Mouse (Mus musculus) hindbrain, embryonic 16.5 days (tissue): ENCODE results near the gene Eps15. TPM values are rescaled to one million over a fixed set of nuclear protein-coding genes. Genes with fewer than 3 reads are reported as not detected.

Source experiments
- ATAC-seq: fragments of 200-750 bp; cut with Nextera tagmentation; 2 replicates; pipeline ENCODE4 v1.8.0; 2017; ENCODE audit warnings: moderate TSS enrichment, moderate library complexity
- H3K27ac ChIP-seq: fragments of 300-500 bp; sonication (generic); 2 replicates; pipeline ENCODE4 v1.5.1; 2014; ENCODE audit warnings: low read depth, mild to moderate bottlenecking, control low read depth, low read length, moderate library complexity
- H3K27me3 ChIP-seq: fragments of 300-500 bp; sonication (generic); replicated peaks from 2 replicates; pipeline ENCODE4 v1.6.1; 2014; ENCODE audit warnings: low read length; ENCODE audit not compliant: control insufficient read depth, insufficient read depth
- H3K36me3 ChIP-seq: fragments of 300-500 bp; sonication (generic); 2 replicates; pipeline ENCODE4 v1.6.1; 2014; ENCODE audit warnings: mild to moderate bottlenecking, low read length, moderate library complexity, mixed read lengths; ENCODE audit not compliant: control insufficient read depth, insufficient read depth
- H3K4me1 ChIP-seq: fragments of 300-500 bp; sonication (generic); 2 replicates; pipeline ENCODE4 v1.6.1; 2014; ENCODE audit warnings: low read depth, low read length; ENCODE audit not compliant: control insufficient read depth, insufficient read depth
- H3K4me2 ChIP-seq: fragments of 300-500 bp; sonication (generic); 2 replicates; pipeline ENCODE4 v1.6.1; 2014; ENCODE audit warnings: mild to moderate bottlenecking, low read length, control low read depth, moderate library complexity
- H3K4me3 ChIP-seq: fragments of 300-500 bp; sonication (generic); 2 replicates; pipeline ENCODE4 v1.5.1; 2014; ENCODE audit warnings: mild to moderate bottlenecking, low read length, control low read depth, moderate library complexity
- H3K9ac ChIP-seq: fragments of 300-500 bp; sonication (generic); 2 replicates; pipeline ENCODE4 v1.6.1; 2014; ENCODE audit warnings: low read depth, mild to moderate bottlenecking, control low read depth, low read length, moderate library complexity
- H3K9me3 ChIP-seq: fragments of 300-500 bp; sonication (generic); 2 replicates; pipeline ENCODE4 v1.6.1; 2014; ENCODE audit warnings: mild to moderate bottlenecking, low read length, moderate library complexity; ENCODE audit not compliant: control insufficient read depth
- WGBS: fragments of 180-500 bp; shearing (Covaris S2); extraction: QIAGEN DNeasy Blood & Tissue Kit; methylation state at CpG from one replicate; pipeline ENCODE4 v1.1.7; 2014; 5-methylcytosine and 5-hydroxymethylcytosine counted together
- polyA plus RNA-seq: library from polyadenylated mRNA; unstranded; fragments of >200 nt; fragmentation: Nextera tagmentation; extraction: Ambion mirVana; gene quantifications from 2 replicates; pipeline ENCODE4 v1.2.1, GENCODE M21; 2015

Gene Eps15
- polyA plus RNA-seq, 1 experiment from 2014 or later, result 65.5 TPM

DNA sequence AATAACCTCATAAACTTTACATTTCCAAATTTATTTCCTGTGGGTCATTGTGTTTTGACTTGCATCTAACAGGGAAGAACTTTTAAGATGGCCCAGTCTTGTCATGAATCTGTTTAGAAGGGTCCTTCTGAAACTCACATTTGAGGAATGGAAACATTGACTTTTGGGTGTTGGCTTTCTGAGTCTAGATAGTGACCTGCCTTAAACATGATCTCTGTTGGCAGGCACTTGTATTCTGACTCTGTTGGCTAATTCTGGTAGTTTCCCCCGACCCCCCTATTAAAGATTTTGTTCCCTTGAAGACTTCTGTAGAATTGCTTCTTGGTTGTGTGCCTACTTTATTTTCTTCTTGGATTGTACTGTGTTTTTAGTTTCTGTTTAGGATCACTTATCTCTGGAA, 1.9 kb downstream of the Eps15 start:
- ATAC-seq, result no peak
- Histone ChIP-seq H3K9ac (no peak overlapping the region), H3K4me3 (no peak overlapping the region; the same call in 1 of the 2 replicates), H3K4me2 (peak overlapping the region; percentile 62), H3K27ac (no peak overlapping the region), H3K4me1 (peaks cover 3% of the 10 kb centered on the region), H3K36me3 (no peaks in the 10 kb centered on the region), H3K27me3 (no peaks in the 10 kb centered on the region), H3K9me3 (no peaks in the 10 kb centered on the region)
- WGBS, result 79% methylated on average over 1 of the region's 1 CpGs

DNA sequence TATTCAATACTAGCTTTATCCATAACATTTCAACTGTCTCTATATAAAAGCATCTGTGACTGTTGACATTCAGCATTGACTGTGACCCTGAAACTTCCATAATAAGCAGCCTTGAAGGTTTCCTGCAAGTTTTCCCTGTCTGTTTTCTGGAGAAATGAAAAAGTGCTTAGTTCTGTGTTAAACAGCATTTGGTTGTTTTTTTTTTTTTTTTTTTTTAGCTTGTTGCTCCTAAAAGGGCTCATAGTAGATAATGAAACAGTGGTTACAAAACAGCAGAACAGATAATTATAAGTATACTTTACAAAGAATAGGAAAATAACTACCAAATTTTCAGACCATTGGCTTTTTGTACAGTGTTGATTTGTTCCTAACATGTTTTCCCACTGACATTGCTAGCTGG, 14.6 kb downstream of the Eps15 start:
- Histone ChIP-seq H3K4me2 (no peak overlapping the region), H3K27ac (no peak overlapping the region), H3K27me3 (no peaks in the 10 kb centered on the region), H3K4me1 (no peaks in the 10 kb centered on the region), H3K9me3 (no peaks in the 10 kb centered on the region), H3K4me3 (no peak overlapping the region), H3K9ac (no peak overlapping the region), H3K36me3 (no peaks in the 10 kb centered on the region)
- no peak for ATAC-seq

- Histone ChIP-seq H3K4me2 (no peak overlapping the region), H3K27ac (no peak overlapping the region), H3K36me3 (no peaks in the 10 kb centered on the region), H3K9ac (no peak overlapping the region), H3K4me3 (no peak overlapping the region), H3K27me3 (no peaks in the 10 kb centered on the region), H3K9me3 (no peaks in the 10 kb centered on the region), H3K4me1 (no peaks in the 10 kb centered on the region)
- ATAC-seq, result no peak
- WGBS, result 85% methylated on average over 2 of the region's 2 CpGs
These were observed 16.4 kb downstream of the Eps15 start for GRCm38 (mm10) chr4:109296510-109296909.

GRCm38 (mm10) chr4:109299136-109299535, 19.1 kb downstream of the Eps15 start:
- no peak overlapping the region for H3K4me2 ChIP-seq
- H3K27ac ChIP-seq, result no peak overlapping the region
- H3K27me3 ChIP-seq, result no peaks in the 10 kb centered on the region
- H3K4me3 ChIP-seq, result no peak overlapping the region
- ATAC-seq, result no peak
- H3K4me1 ChIP-seq, result no peaks in the 10 kb centered on the region
- H3K9ac ChIP-seq, result no peak overlapping the region
- H3K36me3 ChIP-seq, result no peaks in the 10 kb centered on the region
- no peaks in the 10 kb centered on the region for H3K9me3 ChIP-seq

GRCm38 (mm10) chr4:109316941-109317894, 37.1 kb downstream of the Eps15 start:
- Histone ChIP-seq H3K4me1 (no peaks in the 10 kb centered on the region), H3K27ac (no peak overlapping the region), H3K4me2 (no peak overlapping the region), H3K36me3 (no peaks in the 10 kb centered on the region), H3K9me3 (no peaks in the 10 kb centered on the region), H3K27me3 (no peaks in the 10 kb centered on the region), H3K4me3 (no peak overlapping the region), H3K9ac (no peak overlapping the region)
- no peak for ATAC-seq

- Histone ChIP-seq H3K36me3 (no peaks in the 10 kb centered on the region), H3K4me3 (no peak overlapping the region), H3K27me3 (no peaks in the 10 kb centered on the region), H3K27ac (no peak overlapping the region), H3K4me2 (no peak overlapping the region), H3K9ac (no peak overlapping the region), H3K4me1 (peaks cover 3% of the 10 kb centered on the region; the same call in 1 of the 2 replicates), H3K9me3 (no peaks in the 10 kb centered on the region)
- no peak for ATAC-seq
- 87% methylated on average over 4 of the region's 4 CpGs for WGBS
These were observed 56.7 kb downstream of the Eps15 start for GRCm38 (mm10) chr4:109336796-109337195.

GRCm38 (mm10) chr4:109341222-109341621, 61.2 kb downstream of the Eps15 start:
- WGBS, result 64% methylated on average over 1 of the region's 1 CpGs

DNA sequence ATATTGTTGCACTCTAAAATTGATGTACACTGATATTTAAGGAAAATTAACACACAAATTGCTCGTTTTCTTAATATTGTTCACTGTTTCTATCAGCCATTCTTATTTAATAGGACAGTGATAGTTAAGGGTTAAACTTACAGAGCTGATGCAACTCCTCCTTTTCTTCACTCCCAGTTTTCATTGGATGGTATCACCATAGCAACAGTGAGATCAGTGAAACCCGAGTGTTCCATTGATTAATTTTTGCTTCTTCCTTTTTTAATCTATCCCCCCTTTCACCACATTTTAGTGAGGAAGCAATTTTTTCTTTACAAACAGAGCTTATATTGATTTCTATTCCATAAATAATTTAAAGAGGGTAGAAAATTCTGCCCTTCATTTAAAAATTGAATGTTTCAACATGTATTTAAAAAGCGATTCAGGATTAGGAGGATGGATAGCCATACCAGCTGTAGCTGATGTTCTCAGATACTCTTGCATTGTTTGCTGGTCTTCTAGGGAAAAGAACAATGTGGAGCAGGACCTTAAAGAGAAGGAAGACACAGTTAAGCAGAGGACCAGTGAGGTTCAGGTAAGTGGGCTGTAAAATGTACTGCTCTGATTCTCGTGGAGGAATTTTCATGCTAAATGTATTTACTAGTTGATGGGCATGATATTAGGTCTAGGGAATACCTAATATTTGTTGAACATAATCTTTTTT, 62.9 kb downstream of the Eps15 start:
- 19% methylated on average over 4 of the region's 4 CpGs for WGBS
- no peaks in the 10 kb centered on the region for H3K36me3 ChIP-seq

More at GRCm38 (mm10) chr4:109341222-109341621, 61.2 kb downstream of the Eps15 start:
- ATAC-seq, result no peak
- Histone ChIP-seq H3K27ac (0 out of 2 replicates have a peak overlapping the region, but pooled peaks have one; percentile 1), H3K4me1 (peaks cover 5% of the 10 kb centered on the region), H3K27me3 (no peaks in the 10 kb centered on the region), H3K9me3 (no peaks in the 10 kb centered on the region), H3K9ac (no peak overlapping the region), H3K36me3 (no peaks in the 10 kb centered on the region), H3K4me2 (no peak overlapping the region), H3K4me3 (no peak overlapping the region)

DNA sequence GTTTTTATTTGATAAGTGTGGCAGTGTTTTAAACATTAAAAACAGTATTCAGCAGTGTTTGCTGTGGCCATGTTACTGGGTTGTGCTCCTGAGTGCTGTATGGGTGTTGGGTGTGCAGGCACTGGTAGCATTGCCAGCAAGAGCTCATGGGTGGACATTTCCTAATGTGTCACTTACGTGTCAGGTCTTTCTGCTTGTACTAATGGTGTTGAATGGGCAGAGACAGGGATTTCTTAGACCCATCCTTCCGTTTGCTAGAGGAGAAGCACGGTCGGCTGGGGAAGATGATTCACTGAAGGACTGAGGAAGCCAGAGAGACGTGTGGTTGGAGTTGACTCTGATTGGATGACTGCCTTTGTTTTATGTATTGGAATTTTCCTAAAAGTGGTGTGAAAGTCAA, 63.8 kb downstream of the Eps15 start:
- Histone ChIP-seq H3K4me2 (peak overlapping the region; percentile 52), H3K27me3 (no peaks in the 10 kb centered on the region), H3K4me3 (peak overlapping the region; percentile 54), H3K27ac (peak overlapping the region; percentile 79), H3K36me3 (no peaks in the 10 kb centered on the region), H3K9ac (peak overlapping the region; percentile 50), H3K9me3 (no peaks in the 10 kb centered on the region), H3K4me1 (peaks cover 5% of the 10 kb centered on the region)
- ATAC-seq, result peak; percentile 54
- 27% methylated on average over 5 of the region's 5 CpGs for WGBS

More for the DNA sequence above, 62.9 kb downstream of the Eps15 start:
- ATAC-seq, result peak; percentile 96
- Histone ChIP-seq H3K4me3 (peak overlapping the region; percentile 54), H3K9me3 (no peaks in the 10 kb centered on the region), H3K4me2 (peak overlapping the region; percentile 34), H3K4me1 (peaks cover 5% of the 10 kb centered on the region), H3K27me3 (no peaks in the 10 kb centered on the region), H3K9ac (peak overlapping the region; percentile 68), H3K27ac (peak overlapping the region; percentile 76)
